ENCODE assay signal across 8 mouse cellular contexts in the genomic region with DNA sequence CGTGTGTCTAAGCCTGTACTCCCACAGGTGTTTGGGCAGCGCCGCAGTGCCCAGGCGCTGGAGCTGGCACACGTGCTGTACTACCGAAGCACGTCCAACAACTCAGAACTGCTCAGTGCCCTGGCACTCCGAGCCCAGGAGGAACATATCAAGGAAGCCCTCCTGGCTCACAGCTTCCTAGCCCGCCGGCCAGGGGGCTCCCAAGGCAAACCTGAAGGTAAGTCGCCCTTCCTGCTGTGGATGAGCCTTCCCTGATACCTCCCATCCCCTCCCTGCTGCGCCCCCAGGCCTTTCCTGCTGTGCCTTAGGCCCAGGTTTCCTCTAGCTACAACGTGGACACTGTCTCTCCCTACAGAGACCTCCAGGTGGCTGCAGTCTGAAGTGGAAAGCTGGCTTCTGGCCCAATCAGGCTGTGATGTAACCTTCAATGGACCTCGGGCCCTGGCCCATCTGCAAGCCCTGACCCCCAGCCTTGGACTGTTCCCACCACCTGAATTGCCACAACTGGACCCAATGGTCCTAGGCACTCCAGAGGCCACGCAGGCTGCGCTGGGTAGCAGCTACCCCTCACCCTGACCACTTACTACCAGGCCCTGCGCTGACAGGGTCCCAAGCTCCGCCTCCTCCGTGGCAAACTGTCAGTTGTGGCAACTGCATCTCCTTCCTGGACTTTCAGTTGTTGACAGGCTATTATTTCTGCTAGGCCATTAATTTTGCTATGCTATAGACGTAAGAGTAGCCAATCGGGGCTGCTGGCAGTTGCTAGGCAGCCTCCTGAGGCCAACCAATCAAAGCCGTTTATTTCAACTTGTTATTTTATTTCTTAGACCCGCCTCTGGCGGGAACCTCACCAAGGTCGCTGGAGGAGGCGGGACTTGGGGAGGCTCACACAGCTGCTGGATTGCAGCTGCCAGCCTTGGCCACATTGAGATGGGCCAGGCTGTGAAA. TPM values are rescaled to one million over a fixed set of nuclear protein-coding genes. Genes with fewer than 3 reads are reported as not detected.
DNase-seq lines count a peak whose midpoint lies in the region; ATAC-seq and TF ChIP-seq lines count a peak whose summit lies in the region.

No protein-coding gene starts in this region.

- 0 out of 2 replicates have a peak, but pooled peaks cover 2% of the 10 kb centered on the region for H3K36me3 ChIP-seq in forebrain, embryonic 12.5 days (replicated peaks)
- H3K36me3 ChIP-seq in heart, embryonic 16.5 days (ENCODE audit: control insufficient read depth, insufficient read depth): no peaks in the 10 kb centered on the region
- H3K36me3 ChIP-seq in liver, embryonic 12.5 days: peaks cover 43% of the 10 kb centered on the region
- H3K36me3 ChIP-seq in myocyte (ENCODE audit: control insufficient read depth, insufficient read depth): no peaks in the 10 kb centered on the region
- H3K36me3 ChIP-seq in splenic B cell, adult 2 months (ENCODE audit: control insufficient read depth, insufficient read depth, low read length, poor library complexity, severe bottlenecking): peaks cover 9% of the 10 kb centered on the region; the same call in 1 of the 2 replicates

- H3K4me1 ChIP-seq in forebrain, embryonic 12.5 days: peaks cover 23% of the 10 kb centered on the region
- peaks cover 17% of the 10 kb centered on the region for H3K4me1 ChIP-seq in heart, embryonic 16.5 days (ENCODE audit: control insufficient read depth, insufficient read depth, low read length)
- H3K4me1 ChIP-seq in liver, embryonic 12.5 days: peaks cover 51% of the 10 kb centered on the region

- no peak overlapping the region for H3ac ChIP-seq in myocyte (ENCODE audit: control insufficient read depth, insufficient read length)

- H3K4me2 ChIP-seq in forebrain, embryonic 12.5 days: peak overlapping the region; percentile 50
- H3K4me2 ChIP-seq in heart, embryonic 16.5 days (ENCODE audit: low read depth, low read length): peak overlapping the region; percentile 53
- peak overlapping the region; percentile 53 for H3K4me2 ChIP-seq in liver, embryonic 12.5 days
- peak overlapping the region; percentile 62 for H3K4me2 ChIP-seq in myocyte (ENCODE audit: low read depth)

- DNase-seq in 3T3-L1 (ENCODE audit: low read depth, low spot score): peak; percentile 58
- DNase-seq in adrenal gland, postnatal 10 days: peak; percentile 88
- DNase-seq in kidney, postnatal 14 days: peak; percentile 89
- DNase-seq in splenic B cell, adult 2 months (ENCODE audit: low read depth, low spot score): peak; percentile 83

- H3K79me2 ChIP-seq in myocyte (ENCODE audit: control insufficient read depth, insufficient read depth): peaks cover 15% of the 10 kb centered on the region

- H3K4me3 ChIP-seq in forebrain, embryonic 12.5 days (replicated peaks): peak overlapping the region; percentile 24
- peak overlapping the region; percentile 34 for H3K4me3 ChIP-seq in heart, embryonic 16.5 days (ENCODE audit: low read length)
- peak overlapping the region; percentile 24 for H3K4me3 ChIP-seq in liver, embryonic 12.5 days
- H3K4me3 ChIP-seq in myocyte: no peak overlapping the region

- H3K27ac ChIP-seq in forebrain, embryonic 12.5 days: peak overlapping the region; percentile 91
- H3K27ac ChIP-seq in heart, embryonic 16.5 days (ENCODE audit: low read length): peak overlapping the region; percentile 5
- peak overlapping the region; percentile 66 for H3K27ac ChIP-seq in liver, embryonic 12.5 days

- 0 out of 2 replicates have a peak, but pooled peaks cover 8% of the 10 kb centered on the region for H3K27me3 ChIP-seq in forebrain, embryonic 12.5 days
- H3K27me3 ChIP-seq in heart, embryonic 16.5 days (ENCODE audit: control insufficient read depth, insufficient read depth, low read length): no peaks in the 10 kb centered on the region
- H3K27me3 ChIP-seq in liver, embryonic 12.5 days (replicated peaks): no peaks in the 10 kb centered on the region
- no peaks in the 10 kb centered on the region for H3K27me3 ChIP-seq in myocyte (ENCODE audit: control insufficient read depth, insufficient read depth, insufficient read length)
- no peaks in the 10 kb centered on the region for H3K27me3 ChIP-seq in splenic B cell, adult 2 months (ENCODE audit: control insufficient read depth, insufficient read depth, low read length, poor library complexity, severe bottlenecking)

- H3K9ac ChIP-seq in forebrain, embryonic 12.5 days: peak overlapping the region; percentile 40
- peak overlapping the region; percentile 51 for H3K9ac ChIP-seq in heart, embryonic 16.5 days (ENCODE audit: low read length)
- peak overlapping the region; percentile 49; the same call in 1 of the 2 replicates for H3K9ac ChIP-seq in liver, embryonic 12.5 days

- peak; percentile 90 for ATAC-seq in forebrain, embryonic 12.5 days (ENCODE audit: low FRiP score)
- peak; percentile 71 for ATAC-seq in heart, embryonic 16.5 days (replicated peaks; ENCODE audit: extremely low read depth, insufficient read depth, low FRiP score)
- peak; percentile 36; the same call in 1 of the 2 replicates for ATAC-seq in liver, embryonic 12.5 days

- H3K9me3 ChIP-seq in forebrain, embryonic 12.5 days: no peaks in the 10 kb centered on the region
- no peaks in the 10 kb centered on the region for H3K9me3 ChIP-seq in heart, embryonic 16.5 days (replicated peaks; ENCODE audit: control insufficient read depth, low read length)
- no peaks in the 10 kb centered on the region for H3K9me3 ChIP-seq in liver, embryonic 12.5 days (replicated peaks)

- 33% methylated on average over 26 of the region's 26 CpGs for WGBS in forebrain, embryonic 12.5 days
- 41% methylated on average over 26 of the region's 26 CpGs for WGBS in heart, embryonic 16.5 days
- 44% methylated on average over 26 of the region's 26 CpGs for WGBS in liver, embryonic 12.5 days (ENCODE audit: insufficient replicate concordance)

- peak; percentile 37 for TF ChIP-seq POLR2A in myocyte (IDR thresholded peaks at IDR 0.05; ENCODE audit: insufficient read length, low read depth)

TF ChIP-seq in myocyte, 11 proteins besides CTCF, POLR2A, EP300 and RAD21:
- TF ChIP-seq TCF12 (IDR thresholded peaks at IDR 0.05; ENCODE audit: insufficient read depth, poor library complexity, severe bottlenecking): peak; percentile 22
- peak; percentile 79 for TF ChIP-seq POLR2AphosphoS2 (IDR thresholded peaks at IDR 0.05; ENCODE audit: insufficient read length, low read depth)
- no peak for TF ChIP-seq REST (IDR thresholded peaks at IDR 0.05; ENCODE audit: insufficient read depth, insufficient read length)
- TF ChIP-seq TCF3 (IDR thresholded peaks at IDR 0.05; ENCODE audit: insufficient read length, low read depth): peak; percentile 48
- peak; percentile 51 for TF ChIP-seq E2F4 (IDR thresholded peaks at IDR 0.05; ENCODE audit: insufficient read depth)
- peak; percentile 33 to 81 (median 76) for TF ChIP-seq MYOG (IDR thresholded peaks at IDR 0.05; ENCODE audit: control insufficient read depth in 1 of 3, insufficient read depth in 1 of 3, insufficient read length in 2 of 3, low read depth in 2 of 3)
- TF ChIP-seq USF1 (IDR thresholded peaks at IDR 0.05; ENCODE audit: low read depth): no peak
- TF ChIP-seq MYOD1 (IDR thresholded peaks at IDR 0.05; ENCODE audit: control insufficient read depth in 1 of 3, insufficient read length in 2 of 3, low read depth in 2 of 3): peak in 2 of 3 experiments; percentile 84 to 86
- no peak for TF ChIP-seq MAX (IDR thresholded peaks at IDR 0.05; ENCODE audit: low read depth)

RNA-seq across cellular contexts. Expression of a gene that starts 4.9 kb away (rescaled TPM):
- 100 to 1,000 TPM; 156 to 158 TPM for total RNA-seq in adrenal gland, postnatal 10 days (2021)
- polyA plus RNA-seq in forebrain, embryonic 12.5 days (2016; fragmentation: Nextera tagmentation; extraction: Ambion mirVana): 19.9 and 20.5 TPM in 2 replicates
- polyA plus RNA-seq in heart, embryonic 16.5 days (2015; fragmentation: Nextera tagmentation; extraction: Ambion mirVana): 87.4 and 92.8 TPM in 2 replicates
- polyA plus RNA-seq in liver, embryonic 12.5 days (2016; fragmentation: Nextera tagmentation; extraction: Ambion mirVana): 61.6 and 68.2 TPM in 2 replicates
- 409 TPM for polyA plus RNA-seq in myocyte (2012; fragmentation: generic; extraction: Trizol)

RNA-seq across cellular contexts. Expression of a gene that starts 7.5 kb away (rescaled TPM):
- 1 to 10 TPM; 6.1 to 7.2 TPM for total RNA-seq in adrenal gland, postnatal 10 days (2021)
- 2.7 and 4.7 TPM in 2 replicates for polyA plus RNA-seq in forebrain, embryonic 12.5 days (2016; fragmentation: Nextera tagmentation; extraction: Ambion mirVana)
- polyA plus RNA-seq in heart, embryonic 16.5 days (2015; fragmentation: Nextera tagmentation; extraction: Ambion mirVana): 3.8 and 3.9 TPM in 2 replicates
- 1.6 and 2.0 TPM in 2 replicates for polyA plus RNA-seq in liver, embryonic 12.5 days (2016; fragmentation: Nextera tagmentation; extraction: Ambion mirVana)
- polyA plus RNA-seq in myocyte (2012; fragmentation: generic; extraction: Trizol): 1.0 TPM

RNA-seq across cellular contexts. Expression of a gene that starts 19.6 kb away (rescaled TPM):
- 10 to 100 TPM; 85.8 to 88.1 TPM for total RNA-seq in adrenal gland, postnatal 10 days (2021)
- 3.3 and 3.9 TPM in 2 replicates for polyA plus RNA-seq in forebrain, embryonic 12.5 days (2016; fragmentation: Nextera tagmentation; extraction: Ambion mirVana)
- polyA plus RNA-seq in heart, embryonic 16.5 days (2015; fragmentation: Nextera tagmentation; extraction: Ambion mirVana): 8.8 TPM in 2 replicates
- polyA plus RNA-seq in liver, embryonic 12.5 days (2016; fragmentation: Nextera tagmentation; extraction: Ambion mirVana): 3.8 and 3.9 TPM in 2 replicates
- 26.9 TPM for polyA plus RNA-seq in myocyte (2012; fragmentation: generic; extraction: Trizol)

RNA-seq across cellular contexts. Expression of a gene that starts 19.8 kb away (rescaled TPM):
- under 1 TPM in 1 of 2 experiments, not detected in 1; 0.30 TPM for total RNA-seq in adrenal gland, postnatal 10 days (2021)
- 0.63 and 0.88 TPM in 2 replicates for polyA plus RNA-seq in forebrain, embryonic 12.5 days (2016; fragmentation: Nextera tagmentation; extraction: Ambion mirVana)
- 0.91 and 1.4 TPM in 2 replicates for polyA plus RNA-seq in heart, embryonic 16.5 days (2015; fragmentation: Nextera tagmentation; extraction: Ambion mirVana)
- polyA plus RNA-seq in liver, embryonic 12.5 days (2016; fragmentation: Nextera tagmentation; extraction: Ambion mirVana): 0.68 and 0.94 TPM in 2 replicates
- polyA plus RNA-seq in myocyte (2012; fragmentation: generic; extraction: Trizol): 0.23 TPM

RNA-seq across cellular contexts. Expression of a gene that starts 38.2 kb away (rescaled TPM):
- total RNA-seq in adrenal gland, postnatal 10 days (2021): 1 to 10 TPM in 1 of 2 experiments, under 1 TPM in 1; 0.72 to 1.2 TPM
- 0.33 and 0.47 TPM in 2 replicates for polyA plus RNA-seq in forebrain, embryonic 12.5 days (2016; fragmentation: Nextera tagmentation; extraction: Ambion mirVana)
- 0.14 and 0.17 TPM in 2 replicates for polyA plus RNA-seq in heart, embryonic 16.5 days (2015; fragmentation: Nextera tagmentation; extraction: Ambion mirVana)
- 0.17 and 0.24 TPM in 2 replicates for polyA plus RNA-seq in liver, embryonic 12.5 days (2016; fragmentation: Nextera tagmentation; extraction: Ambion mirVana)
- 0.65 TPM for polyA plus RNA-seq in myocyte (2012; fragmentation: generic; extraction: Trizol)

Comparison
In these comparisons a context has a peak if more than half of its experiments do, and no peak if none do; other contexts are left out.
1. ATAC-seq: peak in every context shown above with its lines; median percentile 90 in forebrain, embryonic 12.5 days; 71 in heart, embryonic 16.5 days; 36 in liver, embryonic 12.5 days.
2. H3K27ac ChIP-seq: peak in every context shown above with its lines; median percentile 91 in forebrain, embryonic 12.5 days; 66 in liver, embryonic 12.5 days; 5 in heart, embryonic 16.5 days.